Mouse (Mus musculus) liver, postnatal 0 days (tissue): ENCODE results near the gene Kcnj11. TPM values are rescaled to one million over a fixed set of nuclear protein-coding genes. Genes with fewer than 3 reads are reported as not detected.

ENCODE experiments used
- ATAC-seq: fragments of 200-750 bp; cut with Nextera tagmentation; 2 replicates; pipeline ENCODE4 v1.8.0; 2017; ENCODE audit warnings: mild to moderate bottlenecking, moderate library complexity
- DNase-seq: peaks from one replicate; pipeline ENCODE4 v3.0.0-alpha.2; 2016
- H3K27ac ChIP-seq: fragments of 300-500 bp; sonication (generic); 2 replicates; pipeline ENCODE4 v1.5.1; 2014; ENCODE audit warnings: antibody characterized with exemption, moderate library complexity, mild to moderate bottlenecking, low read depth
- H3K27me3 ChIP-seq: fragments of 300-500 bp; sonication (generic); 2 replicates; pipeline ENCODE4 v1.6.1; 2014; ENCODE audit warnings: low read length, control low read depth, mixed read lengths; ENCODE audit not compliant: insufficient read depth
- H3K36me3 ChIP-seq: fragments of 300-500 bp; sonication (generic); replicated peaks from 2 replicates; pipeline ENCODE4 v1.6.1; 2014; ENCODE audit warnings: mild to moderate bottlenecking, control low read depth, low read length, moderate library complexity, mixed read lengths; ENCODE audit not compliant: insufficient read depth
- H3K4me1 ChIP-seq: fragments of 300-500 bp; sonication (generic); 2 replicates; pipeline ENCODE4 v1.6.1; 2014; ENCODE audit warnings: antibody characterized with exemption, mild to moderate bottlenecking, control low read depth; ENCODE audit not compliant: insufficient read depth
- H3K4me2 ChIP-seq: fragments of 300-500 bp; sonication (generic); 2 replicates; pipeline ENCODE4 v1.6.1; 2014; ENCODE audit warnings: low read depth, mild to moderate bottlenecking, low read length, moderate library complexity, mixed read lengths
- H3K4me3 ChIP-seq: fragments of 300-500 bp; sonication (generic); 2 replicates; pipeline ENCODE4 v1.5.1; 2014; ENCODE audit warnings: low read depth, low read length
- H3K9ac ChIP-seq: fragments of 300-500 bp; sonication (generic); replicated peaks from 2 replicates; pipeline ENCODE4 v1.6.1; 2014; ENCODE audit warnings: mild to moderate bottlenecking, moderate library complexity
- H3K9me3 ChIP-seq: fragments of 300-500 bp; sonication (generic); 2 replicates; pipeline ENCODE4 v1.6.1; 2016; ENCODE audit warnings: mild to moderate bottlenecking, control low read depth, low read length, mixed read lengths
- CTCF ChIP-seq: sonication (generic); IDR thresholded peaks from 2 replicates; pipeline ENCODE4 v1.5.1; 2016; ENCODE audit warnings: antibody characterized with exemption, low read depth
- EP300 ChIP-seq: IDR thresholded peaks from 2 replicates; pipeline ENCODE4 v1.6.1; 2016; ENCODE audit warnings: antibody characterized with exemption, low read depth, mild to moderate bottlenecking
- WGBS: fragments of 180-500 bp; shearing (Covaris S2); extraction: QIAGEN DNeasy Blood & Tissue Kit; methylation state at CpG from one replicate; pipeline ENCODE4 v1.1.7; 2014; ENCODE audit not compliant: insufficient replicate concordance; 5-methylcytosine and 5-hydroxymethylcytosine counted together
- polyA plus RNA-seq: library from polyadenylated mRNA; unstranded; fragments of >200 nt; fragmentation: Nextera tagmentation; extraction: Ambion mirVana; gene quantifications from 2 replicates; pipeline ENCODE4 v1.2.1, GENCODE M21; 2015

The Kcnj11 gene
- polyA plus RNA-seq, 1 experiment from 2014 or later: not detected

- 68% methylated on average over 3 of the region's 3 CpGs for WGBS
- no peak overlapping the region for H3K4me2 ChIP-seq
- H3K4me1 ChIP-seq: no peaks in the 10 kb centered on the region
- TF ChIP-seq CTCF (no peak), EP300 (no peak)
- H3K27me3 ChIP-seq: 0 out of 2 replicates have a peak, but pooled peaks cover 3% of the 10 kb centered on the region
- no peak overlapping the region for H3K4me3 ChIP-seq
- H3K9ac ChIP-seq: no peak overlapping the region
- no peak overlapping the region for H3K27ac ChIP-seq
- H3K36me3 ChIP-seq: no peaks in the 10 kb centered on the region
- ATAC-seq (no peak), DNase-seq (no peak)
- no peaks in the 10 kb centered on the region for H3K9me3 ChIP-seq
Measured at GRCm38 (mm10) chr7:46110079-46110478, 9.5 kb upstream of the Kcnj11 start.

GRCm38 (mm10) chr7:46105484-46105883 is 4.9 kb upstream of the Kcnj11 start:
- H3K4me1 ChIP-seq: 0 out of 2 replicates have a peak, but pooled peaks cover 4% of the 10 kb centered on the region
- H3K9me3 ChIP-seq: no peaks in the 10 kb centered on the region
- H3K36me3 ChIP-seq: no peaks in the 10 kb centered on the region
- H3K9ac ChIP-seq: no peak overlapping the region
- TF ChIP-seq CTCF (no peak), EP300 (no peak)
- no peak for DNase-seq
- ATAC-seq: no peak
- WGBS: 85% methylated on average over 7 of the region's 7 CpGs
- no peak overlapping the region for H3K4me3 ChIP-seq
- H3K4me2 ChIP-seq: no peak overlapping the region
- H3K27ac ChIP-seq: no peak overlapping the region
- peaks cover 2% of the 10 kb centered on the region; the same call in 1 of the 2 replicates for H3K27me3 ChIP-seq

GRCm38 (mm10) chr7:46104256-46104915 is 3.8 kb upstream of the Kcnj11 start:
- WGBS: 78% methylated on average over 27 of the region's 27 CpGs
- TF ChIP-seq CTCF (no peak), EP300 (no peak)
- H3K4me3 ChIP-seq: no peak overlapping the region
- no peak for ATAC-seq
- no peaks in the 10 kb centered on the region for H3K9me3 ChIP-seq
- DNase-seq: no peak
- H3K4me1 ChIP-seq: 0 out of 2 replicates have a peak, but pooled peaks cover 4% of the 10 kb centered on the region
- no peak overlapping the region for H3K4me2 ChIP-seq
- H3K27ac ChIP-seq: no peak overlapping the region
- H3K9ac ChIP-seq: no peak overlapping the region
- H3K36me3 ChIP-seq: no peaks in the 10 kb centered on the region
- H3K27me3 ChIP-seq: peaks cover 11% of the 10 kb centered on the region

- H3K4me1 ChIP-seq: 0 out of 2 replicates have a peak, but pooled peaks cover 4% of the 10 kb centered on the region
- peaks cover 11% of the 10 kb centered on the region for H3K27me3 ChIP-seq
- no peak for ATAC-seq
- DNase-seq: no peak
- H3K4me2 ChIP-seq: no peak overlapping the region
- H3K27ac ChIP-seq: no peak overlapping the region
- no peaks in the 10 kb centered on the region for H3K36me3 ChIP-seq
- TF ChIP-seq CTCF (no peak), EP300 (no peak)
- WGBS: 80% methylated on average over 8 of the region's 8 CpGs
- H3K9me3 ChIP-seq: no peaks in the 10 kb centered on the region
- no peak overlapping the region for H3K9ac ChIP-seq
- H3K4me3 ChIP-seq: no peak overlapping the region
Measured at GRCm38 (mm10) chr7:46103771-46104170, 3.2 kb upstream of the Kcnj11 start.

- Histone ChIP-seq H3K4me3 (no peak overlapping the region), H3K27ac (no peak overlapping the region), H3K4me2 (no peak overlapping the region), H3K9ac (no peak overlapping the region), H3K4me1 (0 out of 2 replicates have a peak, but pooled peaks cover 4% of the 10 kb centered on the region), H3K9me3 (no peaks in the 10 kb centered on the region), H3K27me3 (peaks cover 11% of the 10 kb centered on the region), H3K36me3 (no peaks in the 10 kb centered on the region)
- ATAC-seq (no peak), DNase-seq (no peak)
- TF ChIP-seq EP300: no peak
- no peak for TF ChIP-seq CTCF
- 78% methylated on average over 8 of the region's 8 CpGs for WGBS
Measured at GRCm38 (mm10) chr7:46103075-46103591, 2.6 kb upstream of the Kcnj11 start.

GRCm38 (mm10) chr7:46099682-46100081 is 882 bp downstream of the Kcnj11 start:
- ATAC-seq: no peak
- DNase-seq: no peak
- Histone ChIP-seq H3K36me3 (no peaks in the 10 kb centered on the region), H3K27ac (no peak overlapping the region), H3K9me3 (no peaks in the 10 kb centered on the region), H3K27me3 (peaks cover 20% of the 10 kb centered on the region), H3K4me3 (no peak overlapping the region), H3K4me2 (no peak overlapping the region), H3K4me1 (0 out of 2 replicates have a peak, but pooled peaks cover 4% of the 10 kb centered on the region), H3K9ac (no peak overlapping the region)
- 59% methylated on average over 13 of the region's 13 CpGs for WGBS
- TF ChIP-seq EP300 (no peak), CTCF (no peak)
